Mouse (Mus musculus): ENCODE measurements around the gene Acox3. TPM values are rescaled to one million over a fixed set of nuclear protein-coding genes. Genes with fewer than 3 reads are reported as not detected.

Gene Acox3
- total RNA-seq, 2 experiments from 2014 or later, result 34.5 to 41.4 TPM

DNA sequence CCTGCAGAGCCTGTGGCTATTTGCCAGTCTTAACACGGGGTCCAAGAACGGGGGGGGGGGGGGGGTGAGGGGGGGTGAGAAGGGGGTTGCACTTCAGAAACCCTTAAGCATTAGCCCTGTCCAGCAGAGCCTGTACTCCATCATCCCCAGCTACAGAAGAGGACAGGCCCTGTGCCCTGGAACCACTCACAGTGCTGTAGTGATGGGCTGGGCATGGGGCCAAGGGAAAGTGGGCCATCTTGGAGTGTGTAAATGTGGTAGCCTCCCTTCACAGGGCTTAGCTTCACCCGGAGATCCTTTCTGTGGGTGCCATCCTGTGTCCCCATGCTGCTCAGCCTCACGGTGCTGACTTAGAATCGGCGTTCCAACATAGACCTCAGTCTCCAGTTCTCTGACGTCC lies 24.9 kb downstream of the Acox3 start:
- no peak for ATAC-seq (replicated peaks; ENCODE audit: poor library complexity, severe bottlenecking)

DNA sequence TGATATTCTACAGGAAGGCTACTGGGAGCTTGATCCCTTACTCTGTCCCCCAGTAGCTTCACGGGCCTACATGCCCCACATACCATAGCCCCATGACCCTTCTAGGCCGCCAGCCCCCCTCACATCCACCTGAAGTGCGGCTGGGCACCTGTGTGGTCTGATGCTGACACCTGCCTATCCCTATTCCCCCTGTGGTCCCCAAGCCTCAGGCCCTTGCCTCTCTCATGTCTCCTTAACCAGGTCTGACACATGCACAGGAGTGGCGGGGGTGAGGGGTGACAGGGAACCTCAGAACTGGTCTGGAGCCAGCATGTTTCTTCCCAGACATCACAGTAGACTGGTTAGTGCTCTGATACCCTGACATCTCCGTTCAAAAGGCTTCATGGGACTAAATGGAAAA lies 25.7 kb downstream of the Acox3 start:
- ATAC-seq (replicated peaks; ENCODE audit: poor library complexity, severe bottlenecking), result no peak

DNA sequence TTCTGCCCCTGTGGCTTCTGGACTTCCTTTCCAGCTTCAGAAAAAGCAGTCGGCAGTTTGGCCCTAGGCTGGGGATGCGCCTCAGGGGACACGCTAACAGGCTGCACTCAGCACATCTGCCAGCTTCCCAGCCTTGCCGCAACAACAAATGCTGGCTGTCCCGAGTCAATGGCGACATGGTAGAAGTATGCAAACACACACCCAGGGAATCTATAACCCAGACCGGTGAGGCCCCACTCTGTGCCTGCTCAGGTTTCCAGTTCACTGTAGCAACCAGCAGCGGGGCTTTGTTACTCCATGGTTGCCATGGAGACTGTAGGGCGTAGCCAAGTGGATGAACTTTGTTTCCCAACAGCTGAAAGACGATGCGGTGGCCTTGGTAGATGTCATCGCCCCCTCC lies 26.5 kb downstream of the Acox3 start:
- 0 out of 2 replicates have a peak, but pooled peaks have one; percentile 13 for ATAC-seq (replicated peaks; ENCODE audit: poor library complexity, severe bottlenecking)

DNA sequence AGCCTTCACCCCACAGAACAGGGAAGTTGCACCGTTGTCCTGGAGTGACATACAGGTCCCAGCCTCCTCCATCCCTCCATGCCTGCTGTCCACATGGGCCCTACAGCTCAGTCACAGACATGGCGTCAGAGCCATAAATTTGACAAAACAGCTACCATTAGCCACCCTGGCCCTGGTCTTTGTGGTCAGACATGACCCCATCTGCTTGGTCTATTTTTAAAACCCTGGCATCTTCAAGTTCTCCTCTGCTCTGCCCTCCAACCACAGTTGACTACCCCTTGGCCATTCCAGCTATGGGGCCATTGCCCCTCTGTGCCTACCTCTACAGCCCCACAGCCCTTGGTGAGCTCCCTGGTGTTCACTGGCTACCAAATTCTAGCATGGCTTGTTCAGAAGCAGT lies 27.1 kb downstream of the Acox3 start:
- no peak for ATAC-seq (replicated peaks; ENCODE audit: poor library complexity, severe bottlenecking)

- no peak for ATAC-seq (replicated peaks; ENCODE audit: poor library complexity, severe bottlenecking)
These were observed 27.5 kb downstream of the Acox3 start for GRCm38 (mm10) chr5:35610381-35610780.

- ATAC-seq (replicated peaks; ENCODE audit: poor library complexity, severe bottlenecking), result no peak
These were observed 28.3 kb downstream of the Acox3 start for GRCm38 (mm10) chr5:35611170-35611569.

DNA sequence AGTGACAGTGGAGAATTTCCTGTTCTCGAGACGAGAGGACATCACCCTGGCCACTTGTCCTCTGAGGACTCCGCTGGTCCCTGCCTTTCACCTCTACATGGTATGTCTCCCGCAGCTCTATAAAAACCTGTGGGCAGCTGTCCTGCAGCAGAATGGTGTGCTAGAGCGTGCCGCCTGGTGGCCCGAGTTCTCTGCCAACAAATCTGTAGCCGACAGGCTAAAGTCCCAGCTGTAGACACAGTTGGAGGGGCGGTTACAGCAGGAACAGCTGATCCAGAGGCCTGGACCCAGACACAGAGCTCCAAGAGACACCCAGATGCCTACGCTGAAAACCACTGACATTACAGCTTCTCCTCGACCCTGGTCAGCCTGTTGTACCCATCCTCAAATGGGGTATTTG lies 29.1 kb downstream of the Acox3 start:
- no peak for ATAC-seq (replicated peaks; ENCODE audit: poor library complexity, severe bottlenecking)

DNA sequence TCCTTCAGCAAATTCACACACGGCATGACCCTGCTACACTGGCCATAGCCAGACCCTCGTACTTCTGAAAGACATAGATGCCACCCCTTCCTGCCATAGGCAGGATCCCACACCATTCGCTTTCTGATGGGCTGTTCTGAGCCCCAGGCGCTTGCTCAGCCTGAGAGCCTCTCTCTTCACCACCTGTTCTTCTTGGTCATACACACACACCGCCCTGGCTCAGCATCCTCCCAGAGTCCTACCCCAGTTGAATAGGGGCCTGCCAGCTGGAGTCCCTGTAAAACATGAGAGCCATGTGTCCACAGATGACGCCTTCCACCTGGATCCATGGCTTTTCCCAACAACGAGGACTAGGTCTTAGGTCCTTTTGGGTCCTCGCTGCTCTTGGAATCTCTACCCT lies 29.9 kb downstream of the Acox3 start:
- no peak for ATAC-seq (replicated peaks; ENCODE audit: poor library complexity, severe bottlenecking)

- ATAC-seq (replicated peaks; ENCODE audit: poor library complexity, severe bottlenecking), result no peak
These were observed 34.1 kb downstream of the Acox3 start for GRCm38 (mm10) chr5:35616943-35617342.

GRCm38 (mm10) chr5:35621114-35621513 lies 38.3 kb downstream of the Acox3 start:
- ATAC-seq (replicated peaks; ENCODE audit: poor library complexity, severe bottlenecking), result no peak

GRCm38 (mm10) chr5:35623831-35624230 lies 41.0 kb downstream of the Acox3 start:
- no peak for ATAC-seq (replicated peaks; ENCODE audit: poor library complexity, severe bottlenecking)

DNA sequence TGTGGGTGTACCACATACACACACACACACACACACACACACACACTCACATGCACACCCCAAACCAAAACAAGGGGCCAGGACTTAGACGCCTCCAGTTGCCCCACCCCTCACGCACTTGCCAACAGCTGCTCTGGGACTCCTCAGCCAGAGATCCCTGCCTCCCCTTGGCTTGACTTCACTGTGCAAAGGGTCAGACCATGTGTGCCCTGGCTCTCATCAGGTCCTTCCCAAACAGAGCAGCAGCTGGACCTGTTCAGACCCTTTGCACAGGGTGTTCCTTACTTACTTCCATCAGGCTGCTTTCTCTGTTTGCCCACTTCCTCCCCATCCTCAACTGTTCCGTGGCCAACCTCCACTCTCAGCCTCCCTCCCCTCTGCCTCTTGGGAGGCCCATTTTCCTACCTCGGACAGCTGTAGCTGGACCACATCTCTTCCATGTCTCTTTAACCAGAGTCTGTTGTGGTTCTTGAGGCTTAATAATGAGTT lies 42.0 kb downstream of the Acox3 start:
- peak; percentile 46 for ATAC-seq (replicated peaks; ENCODE audit: poor library complexity, severe bottlenecking)

DNA sequence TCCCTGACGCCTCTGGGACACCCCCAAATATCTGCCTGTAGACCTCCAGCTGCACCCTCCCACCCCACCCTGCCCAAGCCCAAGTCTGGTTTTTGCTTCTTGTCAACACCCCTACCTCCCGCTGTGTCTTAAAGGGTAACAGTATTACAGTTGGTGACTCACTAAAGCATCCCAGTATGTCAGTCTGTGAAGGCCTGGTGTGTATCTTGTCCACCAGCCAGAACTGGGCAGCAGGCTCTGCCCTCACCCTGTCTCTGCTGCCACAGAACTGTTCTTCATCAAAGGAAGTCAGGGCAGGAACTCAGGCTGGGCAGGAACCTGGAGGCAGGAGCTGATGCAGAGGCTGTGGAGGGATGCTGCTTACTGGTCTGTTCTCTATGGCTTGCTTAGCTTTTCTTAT lies 43.6 kb downstream of the Acox3 start:
- ATAC-seq (replicated peaks; ENCODE audit: poor library complexity, severe bottlenecking), result no peak

DNA sequence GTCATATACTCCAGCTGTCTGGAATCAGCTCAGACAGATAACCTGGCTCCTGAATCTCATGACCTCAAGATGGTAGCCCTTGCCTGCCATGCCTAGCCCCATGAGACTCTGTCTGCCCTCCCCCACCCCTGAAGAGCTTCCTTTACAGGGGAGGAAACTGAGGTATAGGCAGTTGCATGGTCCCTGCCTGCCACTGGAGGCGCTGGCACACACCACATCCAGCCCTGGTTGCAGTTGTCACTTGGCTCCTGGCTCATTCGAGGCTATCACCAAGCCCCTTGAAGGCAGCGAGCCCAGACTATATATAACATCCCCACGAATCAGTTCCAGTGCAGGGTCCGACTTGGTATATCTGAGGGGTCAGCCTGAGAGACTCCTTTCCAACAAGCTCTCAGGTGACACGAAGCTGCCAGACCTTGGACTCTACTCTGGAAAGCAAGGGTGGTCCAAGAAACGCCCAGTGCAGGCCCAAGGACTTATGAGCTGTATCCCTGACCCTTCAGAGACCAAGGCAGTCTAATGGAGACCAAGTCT lies 44.5 kb downstream of the Acox3 start:
- ATAC-seq (replicated peaks; ENCODE audit: poor library complexity, severe bottlenecking), result no peak

GRCm38 (mm10) chr5:35628685-35629084 lies 45.8 kb downstream of the Acox3 start:
- no peak for ATAC-seq (replicated peaks; ENCODE audit: poor library complexity, severe bottlenecking)

- ATAC-seq (replicated peaks; ENCODE audit: poor library complexity, severe bottlenecking), result no peak
These were observed 46.5 kb downstream of the Acox3 start for GRCm38 (mm10) chr5:35629333-35629732.

DNA sequence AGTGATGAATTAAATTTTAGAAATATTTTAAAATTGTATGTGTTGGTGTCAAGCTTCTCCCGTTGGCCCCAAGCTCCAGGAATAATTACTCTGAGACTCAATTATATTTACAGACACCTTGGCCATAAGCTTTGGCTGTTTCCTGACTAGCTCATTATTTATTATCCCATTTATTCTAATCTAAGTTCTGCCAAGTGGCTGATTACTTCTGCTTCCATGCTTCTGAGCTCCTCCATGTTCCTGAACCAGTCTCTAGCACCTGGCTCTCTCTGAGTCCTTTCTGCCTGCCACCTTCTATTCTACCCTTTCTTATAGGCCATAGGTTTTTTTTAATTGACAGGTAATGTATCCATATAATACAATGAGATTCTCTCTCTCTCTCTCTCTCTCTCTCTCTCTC lies 47.9 kb downstream of the Acox3 start:
- ATAC-seq (replicated peaks; ENCODE audit: poor library complexity, severe bottlenecking), result no peak

- peak; percentile 72 for ATAC-seq (replicated peaks; ENCODE audit: poor library complexity, severe bottlenecking)
These were observed 48.4 kb downstream of the Acox3 start for GRCm38 (mm10) chr5:35631224-35631623.

DNA sequence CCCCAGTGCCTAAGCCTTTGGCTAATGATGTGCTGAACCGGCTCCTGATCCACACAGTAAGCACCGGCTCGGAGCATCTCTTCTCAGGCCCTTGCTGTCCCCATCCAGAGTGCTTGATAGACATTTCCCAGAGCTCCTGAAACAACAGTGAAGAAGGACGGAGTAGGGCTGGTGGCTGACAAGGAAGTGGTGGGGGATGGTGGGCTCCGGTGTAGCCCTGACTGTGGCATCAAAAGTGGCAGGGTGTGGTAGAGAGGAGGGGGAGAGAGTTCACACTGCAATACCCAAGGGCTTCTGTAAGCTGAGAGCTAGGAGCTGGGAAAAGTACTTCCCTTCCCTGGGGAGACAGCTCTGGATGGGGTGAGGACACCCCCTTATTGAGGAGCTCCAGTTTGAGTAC lies 48.9 kb downstream of the Acox3 start:
- no peak for ATAC-seq (replicated peaks; ENCODE audit: poor library complexity, severe bottlenecking)

- no peak for ATAC-seq (replicated peaks; ENCODE audit: poor library complexity, severe bottlenecking)
These were observed 50.0 kb downstream of the Acox3 start for GRCm38 (mm10) chr5:35632841-35633240.

DNA sequence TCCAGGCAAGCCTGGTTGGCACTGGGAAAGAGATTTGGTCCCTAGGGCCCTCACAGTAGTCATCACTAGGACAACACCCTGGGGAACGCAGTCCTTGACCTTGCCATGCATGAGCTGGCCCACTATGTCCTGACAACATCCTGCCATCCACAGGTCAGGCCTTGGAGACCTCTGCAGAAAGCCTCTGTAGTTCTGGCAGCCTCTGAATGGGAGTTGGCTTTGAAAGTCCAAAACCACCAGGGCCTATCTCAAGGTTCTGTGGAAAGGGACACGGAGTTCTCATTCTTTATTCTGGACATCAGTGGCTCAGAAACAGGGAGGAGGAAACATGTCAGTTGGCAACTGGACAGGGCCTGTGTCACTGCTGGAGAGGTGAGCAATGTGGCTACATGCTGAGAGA lies 53.2 kb downstream of the Acox3 start:
- no peak for ATAC-seq (replicated peaks; ENCODE audit: poor library complexity, severe bottlenecking)

GRCm38 (mm10) chr5:35641961-35642584 lies 59.2 kb downstream of the Acox3 start:
- no peak for ATAC-seq (replicated peaks; ENCODE audit: poor library complexity, severe bottlenecking)

Measured in granulocyte monocyte progenitor cell, adult 5-6 weeks (primary cell).